Mouse (Mus musculus) ES-E14 (cell line): ENCODE data around the gene Oser1.

Source experiments
- HCFC1 ChIP-seq: IDR thresholded peaks from 2 replicates; pipeline ENCODE4 v1.6.1; 2012; ENCODE audit warnings: low read length, inconsistent platforms, borderline replicate concordance; ENCODE audit not compliant: insufficient read depth
- ZNF384 ChIP-seq: IDR thresholded peaks from 2 replicates; pipeline ENCODE4 v1.6.1; 2012; ENCODE audit warnings: low read depth, low read length, inconsistent platforms

GRCm38 (mm10) chr2:163360858-163361623 lies 63.5 kb downstream of the Oser1 start:
- no peak for TF ChIP-seq HCFC1
- no peak for TF ChIP-seq ZNF384
